Mouse (Mus musculus): Measurements from ENCODE around the gene Fgfr2.

The Fgfr2 gene

DNA sequence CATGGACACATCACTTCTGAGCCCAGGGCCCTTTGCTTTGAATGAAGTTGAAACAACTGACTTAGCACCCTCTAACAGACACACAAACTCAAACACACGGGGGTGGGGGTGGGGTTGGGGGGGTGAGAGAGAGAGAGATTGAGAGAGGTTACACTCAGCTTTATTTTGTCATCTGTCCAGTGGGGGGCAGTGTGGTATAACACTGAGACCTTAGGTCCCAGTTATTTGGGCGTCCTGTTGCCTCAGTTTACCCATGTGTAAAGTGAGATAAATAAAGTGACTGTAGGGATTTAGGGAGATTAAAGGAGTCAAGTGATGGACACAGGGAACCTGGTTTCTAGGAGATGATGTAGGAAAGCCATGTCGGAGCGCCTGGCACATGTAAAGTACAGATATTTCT is 2382.1 kb downstream of the Fgfr2 start:
- no peak for DNase-seq (ENCODE audit: low spot score)

GRCm38 (mm10) chr7:130734195-130734787 is 2388.9 kb downstream of the Fgfr2 start:
- DNase-seq (ENCODE audit: low spot score), result no peak

DNA sequence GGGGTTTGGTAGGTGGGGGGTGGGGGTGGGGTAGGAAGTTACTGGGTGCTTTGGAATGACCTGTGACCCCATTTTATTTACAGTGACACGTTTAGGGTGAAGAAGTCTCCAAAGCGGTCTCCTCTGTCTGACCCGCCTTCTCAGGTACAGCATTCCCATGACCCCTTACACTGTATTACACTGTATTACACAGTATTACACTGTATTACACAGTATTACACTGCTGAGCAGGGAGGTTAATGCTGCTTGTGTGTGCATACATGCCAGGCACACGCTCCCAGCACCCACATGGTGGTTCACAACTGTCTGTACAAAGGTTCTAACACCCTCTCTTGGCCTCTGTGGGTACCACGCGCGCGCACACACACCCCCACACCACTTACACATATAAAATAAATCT is 2389.7 kb downstream of the Fgfr2 start:
- no peak for DNase-seq (ENCODE audit: low spot score)

GRCm38 (mm10) chr7:130732908-130733307 is 2390.2 kb downstream of the Fgfr2 start:
- DNase-seq (ENCODE audit: low spot score), result no peak

DNA sequence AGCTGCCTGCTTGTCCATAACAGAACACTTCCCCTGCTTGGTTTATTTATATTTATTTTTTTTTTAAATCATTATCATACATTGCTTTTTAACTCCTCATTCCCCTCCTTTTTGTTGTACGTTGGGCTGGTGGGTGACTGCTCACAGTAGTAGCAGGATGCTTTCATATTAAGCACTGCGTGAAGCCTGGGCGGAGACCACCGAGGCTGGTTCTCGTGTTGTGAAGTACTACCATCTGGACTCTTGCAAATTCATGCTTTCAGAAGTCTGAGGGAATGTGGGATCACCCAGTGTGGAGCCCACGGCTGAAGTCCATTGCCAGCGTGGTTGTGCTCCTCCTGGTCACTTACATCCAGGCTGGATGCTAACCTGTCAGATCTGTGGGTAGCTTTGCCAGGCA is 2391.4 kb downstream of the Fgfr2 start:
- no peak for DNase-seq (ENCODE audit: low spot score)

DNA sequence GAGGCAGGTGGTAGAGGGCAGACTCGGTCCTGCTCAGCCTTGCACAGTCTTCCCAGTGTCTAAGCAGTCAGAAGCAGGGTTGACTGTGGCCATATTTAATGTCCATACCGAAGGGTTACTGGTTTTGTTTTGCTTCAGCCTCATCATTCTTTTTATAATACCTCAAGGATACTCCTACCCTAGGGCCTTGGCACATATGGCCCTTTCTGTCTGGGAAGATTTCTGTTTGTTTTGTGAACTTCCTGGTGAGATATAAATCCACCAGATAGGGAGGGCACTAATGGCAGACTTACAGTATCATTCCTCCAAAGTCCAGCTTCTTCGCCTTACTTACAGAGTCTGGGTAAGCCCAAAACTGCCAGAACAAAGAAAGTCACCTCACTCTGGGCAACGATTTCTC is 2395.6 kb downstream of the Fgfr2 start:
- DNase-seq (ENCODE audit: low spot score), result no peak

- no peak for DNase-seq (ENCODE audit: low spot score)
These were observed 2396.3 kb downstream of the Fgfr2 start for GRCm38 (mm10) chr7:130726724-130727422.

DNA sequence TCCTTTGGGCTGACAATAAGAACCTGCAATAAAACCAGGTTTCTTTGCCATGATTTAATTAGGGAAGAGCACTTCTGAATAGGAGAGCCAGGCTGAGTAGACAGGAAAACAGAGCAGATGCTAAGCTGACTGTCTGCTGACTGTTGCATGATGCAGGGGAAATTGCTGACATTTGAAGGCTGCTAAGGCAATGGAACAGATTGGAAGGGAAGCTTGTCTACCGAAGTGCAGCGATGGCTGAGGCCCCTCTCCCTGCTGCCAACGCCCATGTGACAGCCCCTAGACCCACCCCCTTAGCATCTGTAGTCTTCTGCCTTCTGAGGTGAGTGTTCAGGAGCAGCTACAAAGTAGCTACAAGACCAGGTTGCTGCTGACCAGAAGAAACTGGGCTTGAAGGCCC is 2397.0 kb downstream of the Fgfr2 start:
- no peak for DNase-seq (ENCODE audit: low spot score)

- no peak for DNase-seq (ENCODE audit: low spot score)
These were observed 2402.4 kb downstream of the Fgfr2 start for GRCm38 (mm10) chr7:130720646-130721335.

- no peak for DNase-seq (ENCODE audit: low spot score)
These were observed 2403.1 kb downstream of the Fgfr2 start for GRCm38 (mm10) chr7:130719931-130720598.

- no peak for DNase-seq (ENCODE audit: low spot score)
These were observed 2406.2 kb downstream of the Fgfr2 start for GRCm38 (mm10) chr7:130716989-130717388.

DNA sequence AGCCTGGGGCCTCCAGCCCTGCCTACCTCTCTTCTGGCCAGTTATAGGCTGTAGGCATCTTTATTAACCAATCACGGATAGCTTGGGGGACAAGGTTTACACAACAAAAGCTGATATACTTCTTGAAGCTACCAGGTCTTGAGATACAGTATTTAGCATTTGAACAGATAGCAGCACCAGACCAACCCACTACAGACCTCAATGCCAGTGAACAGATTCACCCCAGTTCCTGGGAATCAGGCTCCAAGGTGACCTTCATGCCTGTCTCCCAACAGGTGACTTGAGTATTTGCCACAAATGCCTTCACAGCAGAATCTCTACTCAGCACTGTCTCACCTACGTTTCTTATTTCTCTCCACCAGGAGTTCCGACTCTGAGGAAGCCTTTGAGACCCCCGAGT is 2406.8 kb downstream of the Fgfr2 start:
- no peak for DNase-seq (ENCODE audit: low spot score)

DNA sequence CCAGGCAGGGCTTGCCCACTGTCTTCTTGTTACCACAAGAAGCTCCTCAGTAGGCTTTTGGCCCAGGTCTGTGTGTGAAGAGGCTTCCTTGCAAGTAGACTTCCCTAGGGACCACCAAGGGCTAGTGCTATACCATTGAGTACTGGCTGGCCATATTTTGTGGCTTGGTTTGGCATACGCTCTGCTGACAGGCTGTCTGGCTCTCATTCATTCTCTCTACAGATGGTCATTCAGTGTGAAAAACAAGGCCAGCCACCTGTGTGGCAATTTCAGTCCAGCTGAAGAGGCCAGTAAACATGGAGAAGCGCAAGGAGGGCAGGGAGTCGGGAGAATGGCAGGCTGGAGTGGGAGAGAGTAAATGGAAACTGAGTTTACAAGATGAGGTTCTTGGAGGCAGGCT is 2407.7 kb downstream of the Fgfr2 start:
- no peak for DNase-seq (ENCODE audit: low spot score)

GRCm38 (mm10) chr7:130713319-130713718 is 2409.8 kb downstream of the Fgfr2 start:
- DNase-seq (ENCODE audit: low spot score), result no peak

- no peak for DNase-seq (ENCODE audit: low spot score)
These were observed 2411.3 kb downstream of the Fgfr2 start for GRCm38 (mm10) chr7:130711851-130712250.

DNA sequence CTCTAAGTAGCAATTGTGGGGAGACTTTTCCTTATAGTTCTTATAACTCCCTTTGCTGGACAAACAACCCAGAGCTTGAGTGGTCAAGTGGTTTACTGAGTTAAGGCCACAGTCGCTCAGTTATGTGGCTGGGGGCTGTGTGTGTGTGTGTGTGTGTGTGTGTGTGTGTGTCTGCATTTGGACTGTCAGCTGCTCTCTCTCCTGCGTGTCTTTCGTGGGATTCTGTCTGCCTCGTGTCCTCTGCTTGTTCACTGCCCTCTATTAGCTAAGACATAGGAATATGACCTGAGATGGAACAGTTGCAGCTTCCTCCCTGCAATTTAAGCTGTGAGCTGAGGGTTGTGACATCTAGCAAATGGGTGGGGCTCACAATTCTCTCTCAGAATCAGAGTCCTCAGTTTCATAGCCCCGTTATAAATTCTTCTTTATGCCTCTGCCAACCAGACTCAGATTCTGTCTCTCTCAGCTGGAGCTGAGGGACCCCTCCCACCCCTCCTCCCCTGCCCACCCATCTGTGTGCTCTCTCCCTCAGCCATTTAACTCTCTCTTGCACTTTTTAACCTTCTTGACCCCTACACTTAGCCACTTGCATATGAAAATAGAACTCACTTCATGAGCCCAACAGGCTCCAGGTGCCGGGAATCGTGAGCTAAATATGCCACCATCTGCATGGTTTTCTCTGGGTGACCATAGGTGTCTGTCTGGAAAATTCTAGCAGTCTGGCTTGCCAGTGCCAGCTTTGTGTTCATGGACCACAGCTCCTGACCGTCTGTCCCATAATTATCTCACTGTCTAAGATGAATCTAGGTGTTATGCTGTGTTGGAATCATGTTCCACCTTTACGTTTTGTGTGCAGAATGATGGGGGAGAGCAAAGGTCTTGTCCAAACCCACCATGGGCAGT is 2413.5 kb downstream of the Fgfr2 start:
- no peak for DNase-seq (ENCODE audit: low spot score)

- no peak for DNase-seq (ENCODE audit: low spot score)
These were observed 2414.2 kb downstream of the Fgfr2 start for GRCm38 (mm10) chr7:130708940-130709339.

GRCm38 (mm10) chr7:130705230-130705629 is 2417.9 kb downstream of the Fgfr2 start:
- DNase-seq (ENCODE audit: low spot score), result no peak

DNA sequence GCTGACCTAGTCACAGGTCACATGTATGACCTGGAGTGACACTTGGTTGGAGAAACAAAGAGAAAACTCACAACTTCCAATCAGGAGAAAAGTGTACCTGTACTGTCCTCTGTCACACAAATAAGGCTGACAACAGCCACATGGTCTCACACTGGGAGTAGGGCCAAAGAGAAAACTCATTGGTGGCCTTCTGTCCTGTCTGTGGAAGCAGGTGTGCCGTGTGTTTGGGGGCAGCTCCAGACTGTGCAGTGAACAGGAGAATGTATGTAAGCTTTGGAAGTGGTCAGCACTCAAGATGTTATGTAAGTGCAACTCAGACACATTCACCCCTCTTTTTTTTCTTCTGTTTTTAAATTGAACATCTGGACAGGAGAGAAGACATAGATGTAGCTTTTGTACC is 2421.8 kb downstream of the Fgfr2 start:
- DNase-seq (ENCODE audit: low spot score), result no peak

DNA sequence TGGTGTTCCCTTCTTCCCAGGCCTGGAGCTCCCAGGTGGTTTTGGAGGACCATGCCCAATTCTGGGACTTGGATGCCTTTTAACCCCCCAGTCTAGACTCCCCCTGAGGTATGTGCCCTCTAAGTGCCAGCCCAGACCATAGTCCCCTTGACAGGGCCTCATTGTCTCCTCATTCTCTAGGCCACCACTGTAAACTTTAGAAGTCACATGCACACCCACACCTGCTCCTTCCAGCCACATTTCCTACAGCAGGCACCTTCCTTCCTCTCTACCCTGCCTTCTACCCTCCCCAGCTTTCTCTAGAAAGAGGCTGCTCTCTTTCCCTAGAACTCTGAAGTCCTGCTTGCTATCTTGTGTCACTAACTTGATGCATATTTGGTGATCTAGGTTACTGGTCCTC is 2424.7 kb downstream of the Fgfr2 start:
- DNase-seq (ENCODE audit: low spot score), result no peak

- DNase-seq (ENCODE audit: low spot score), result no peak
These were observed 2426.6 kb downstream of the Fgfr2 start for GRCm38 (mm10) chr7:130696347-130697234.

Measured in ovary, postnatal 14 days (tissue).